Mouse (Mus musculus) T-cell, adult 66 days (primary cell): ENCODE data around the gene Gm3043. TPM values are rescaled to one million over a fixed set of nuclear protein-coding genes. Genes with fewer than 3 reads are reported as not detected.

Experiments
- total RNA-seq, 2 experiments: library from RNA; stranded (reverse); gene quantifications; 3 replicates in 1 of 2; 4 replicates in 1 of 2; pipeline ENCODE4 v1.2.4; 2023

Gene Gm3043
- not detected for total RNA-seq

DNA sequence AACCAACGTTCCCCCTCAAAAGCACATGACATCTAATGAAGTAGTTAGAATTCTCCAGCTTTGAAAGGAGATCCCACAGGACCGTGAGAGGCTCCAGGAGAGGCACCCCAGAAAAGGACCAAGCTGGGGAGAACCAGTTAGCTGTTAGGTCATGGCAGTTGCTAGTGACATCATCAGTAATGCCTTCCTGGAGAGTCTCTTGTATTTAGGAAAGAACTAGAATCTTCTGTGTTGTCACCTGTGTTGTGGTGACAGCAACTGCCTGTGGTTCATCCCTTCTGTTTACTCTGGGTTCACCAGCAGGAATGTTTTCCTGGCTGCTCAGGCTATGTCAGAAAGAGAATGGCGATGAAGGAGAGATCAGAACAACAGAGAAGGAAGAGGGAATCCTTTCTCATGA is at the start of gene Gm3043:
Gm3043 (plus strand) TSS at position 301 of the 400 bp plus-strand sequence.

DNA sequence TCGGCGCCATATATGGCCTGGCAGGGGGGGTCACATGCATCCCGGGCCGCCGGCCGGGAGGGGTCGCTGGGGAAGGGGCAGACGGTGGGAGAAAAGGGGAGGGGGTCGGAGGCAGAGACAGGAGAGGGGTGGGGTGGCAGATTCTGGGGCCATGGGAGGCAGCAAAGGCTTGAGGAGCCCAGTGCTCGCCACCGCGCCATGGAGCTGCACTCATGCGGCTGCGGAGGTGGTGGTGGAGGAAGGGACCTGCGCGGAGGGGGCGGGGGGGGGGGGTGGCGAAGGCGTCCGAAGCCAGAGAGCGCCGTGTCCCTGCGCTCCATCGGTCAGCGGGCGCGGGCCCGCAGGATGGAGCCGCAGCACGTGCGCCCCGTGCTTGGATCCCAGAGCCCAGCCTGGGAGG is 36.9 kb upstream of the Gm3043 start, which contains the start of gene Gm3020:
Gm3020 (plus strand) TSS at position 301 of the 400 bp plus-strand sequence.

Other genes with a start within 250 kb of the Gm3043 start
- gene Gm10408, start 239.4 kb upstream of the Gm3043 start, total RNA-seq, result not detected
- not detected for gene Gm3012, start 54.3 kb upstream of the Gm3043 start, total RNA-seq
- 1 to 10 TPM; 1.1 to 1.2 TPM for gene Gm3020, start 36.8 kb upstream of the Gm3043 start, total RNA-seq
- not detected for gene Gm3002, start 121.3 kb downstream of the Gm3043 start, total RNA-seq
- gene Gm3033, start 157.5 kb downstream of the Gm3043 start, total RNA-seq, result not detected
- gene Gm2916, start 195.4 kb downstream of the Gm3043 start, total RNA-seq, result not detected
- not detected for gene Gm3029, start 243.0 kb downstream of the Gm3043 start, total RNA-seq